Mouse (Mus musculus) ZHBTc4 (cell line): ENCODE data around the gene Dpep1.
"Not testable (repeated sequence)": the region's sequence is repeated elsewhere in the genome, so short reads cannot be mapped to it uniquely, and the experiment has no call there.

Source experiments
- DNase-seq: peaks from one replicate; pipeline ENCODE4 v3.0.0-alpha.2; 2011; ENCODE audit warnings: low read depth, low spot score

Dpep1 gene

GRCm38 (mm10) chr8:123212321-123213117, 26.5 kb downstream of the Dpep1 start, which contains the start of the genes Chmp1a and Spata33:
Gene Chmp1a, minus strand, starts transcription at chr8:123212763.
Gene Spata33, plus strand, starts transcription at chr8:123212832.
- peak; percentile 98 for DNase-seq

GRCm38 (mm10) chr8:123213118-123213772, 27.2 kb downstream of the Dpep1 start:
- DNase-seq = no peak

GRCm38 (mm10) chr8:123215430-123215829, 29.4 kb downstream of the Dpep1 start:
- DNase-seq = no peak

- DNase-seq = no peak
These were observed 34.9 kb downstream of the Dpep1 start for GRCm38 (mm10) chr8:123220917-123221316.

GRCm38 (mm10) chr8:123224278-123225266, 38.5 kb downstream of the Dpep1 start, which contains the start of gene Cdk10:
Gene Cdk10, plus strand, starts transcription at chr8:123224842.
- peak; percentile 95 for DNase-seq

GRCm38 (mm10) chr8:123228416-123228815, 42.4 kb downstream of the Dpep1 start:
- no peak for DNase-seq

- DNase-seq = not testable (repeated sequence)
These were observed 44.3 kb downstream of the Dpep1 start for GRCm38 (mm10) chr8:123230326-123230725.

- no peak for DNase-seq
These were observed 45.7 kb downstream of the Dpep1 start for GRCm38 (mm10) chr8:123231742-123232141.

- DNase-seq = no peak
These were observed 46.5 kb downstream of the Dpep1 start for GRCm38 (mm10) chr8:123232553-123232952.

GRCm38 (mm10) chr8:123233300-123233699, 47.3 kb downstream of the Dpep1 start:
- no peak for DNase-seq

- no peak for DNase-seq
These were observed 47.7 kb downstream of the Dpep1 start for GRCm38 (mm10) chr8:123233760-123234159.

- DNase-seq = peak; percentile 40
These were observed 49.0 kb downstream of the Dpep1 start for GRCm38 (mm10) chr8:123234918-123235519.

- DNase-seq = peak; percentile 98
These were observed 49.8 kb downstream of the Dpep1 start, which contains the start of gene Spata2l for GRCm38 (mm10) chr8:123235520-123236497. Gene Spata2l, minus strand, starts transcription at chr8:123236233.

- no peak for DNase-seq
These were observed 53.4 kb downstream of the Dpep1 start for GRCm38 (mm10) chr8:123239398-123239797.

- DNase-seq = no peak
These were observed 56.3 kb downstream of the Dpep1 start for GRCm38 (mm10) chr8:123242107-123242923.

- no peak for DNase-seq
These were observed 57.0 kb downstream of the Dpep1 start for GRCm38 (mm10) chr8:123243053-123243452.

GRCm38 (mm10) chr8:123244382-123244781, 58.3 kb downstream of the Dpep1 start:
- no peak for DNase-seq

- no peak for DNase-seq
These were observed 59.5 kb downstream of the Dpep1 start for GRCm38 (mm10) chr8:123245543-123245942.

GRCm38 (mm10) chr8:123247748-123248147, 61.7 kb downstream of the Dpep1 start:
- no peak for DNase-seq
